Mouse (Mus musculus) layer of hippocampus, adult 8-10 months (tissue): ENCODE measurements around the gene Man2a2. TPM values are rescaled to one million over a fixed set of nuclear protein-coding genes. Genes with fewer than 3 reads are reported as not detected.

ENCODE experiments used
- total RNA-seq, 4 experiments: library from RNA; stranded (reverse); gene quantifications; 2 replicates each; pipeline ENCODE4 v1.2.4; 2022

Man2a2 gene
- total RNA-seq, 4 experiments from 2014 or later = 161 to 192 (median 173) TPM

Other genes with a start within 250 kb of the Man2a2 start
- 10 to 100 TPM; 22.0 to 27.7 (median 25.9) TPM for gene Sema4b, start 184.5 kb downstream of the Man2a2 start, total RNA-seq
- 10 to 100 TPM; 20.3 to 31.5 (median 25.9) TPM for gene Cib1, start 138.6 kb downstream of the Man2a2 start, total RNA-seq
- 1 to 10 TPM; 6.2 to 7.5 (median 7.0) TPM for gene Gdpgp1, start 138.5 kb downstream of the Man2a2 start, total RNA-seq
- gene Ttll13, start 125.0 kb downstream of the Man2a2 start, total RNA-seq = 1 to 10 TPM; 1.3 to 2.1 (median 1.8) TPM
- 10 to 100 TPM; 37.2 to 43.3 (median 38.6) TPM for gene Ngrn, start 110.2 kb downstream of the Man2a2 start, total RNA-seq
- 10 to 100 TPM; 19.8 to 27.7 (median 23.7) TPM for gene Vps33b, start 101.7 kb downstream of the Man2a2 start, total RNA-seq
- gene Prc1, start 76.9 kb downstream of the Man2a2 start, total RNA-seq = 1 to 10 TPM in 3 of 4 experiments, under 1 TPM in 1; 0.51 to 1.9 (median 1.5) TPM
- 10 to 100 TPM; 12.7 to 19.0 (median 14.2) TPM for gene Rccd1, start 46.9 kb downstream of the Man2a2 start, total RNA-seq
- gene Unc45a, start 30.4 kb downstream of the Man2a2 start, total RNA-seq = 10 to 100 TPM; 35.5 to 47.2 (median 40.6) TPM
- gene Hddc3, start 28.3 kb downstream of the Man2a2 start, total RNA-seq = 10 to 100 TPM; 37.7 to 55.7 (median 49.0) TPM
- gene Fes, start 16.6 kb upstream of the Man2a2 start, total RNA-seq = 10 to 100 TPM in 2 of 4 experiments, 1 to 10 TPM in 2; 7.0 to 20.0 (median 14.1) TPM
- gene Furin, start 34.1 kb upstream of the Man2a2 start, total RNA-seq = 10 to 100 TPM; 36.1 to 43.8 (median 39.7) TPM
- gene Blm, start 163.7 kb upstream of the Man2a2 start, total RNA-seq = 1 to 10 TPM; 3.5 to 5.2 (median 4.8) TPM